Mouse (Mus musculus) hindbrain, embryonic 11.5 days (tissue): ENCODE data around the gene Rasa2. TPM values are rescaled to one million over a fixed set of nuclear protein-coding genes. Genes with fewer than 3 reads are reported as not detected.

Experiments used
- ATAC-seq: fragments of 200-750 bp; cut with Nextera tagmentation; 2 replicates; pipeline ENCODE4 v1.8.0; 2017; ENCODE audit warnings: mild to moderate bottlenecking, moderate TSS enrichment, moderate library complexity; ENCODE audit not compliant: low FRiP score
- DNase-seq: peaks from one replicate; pipeline ENCODE4 v3.0.0-alpha.2; 2015; ENCODE audit warnings: low spot score
- H3K27ac ChIP-seq: fragments of 300-500 bp; sonication (generic); 2 replicates; pipeline ENCODE4 v1.5.1; 2014; ENCODE audit warnings: mild to moderate bottlenecking, low read depth, low read length
- H3K27me3 ChIP-seq: fragments of 300-500 bp; sonication (generic); 2 replicates; pipeline ENCODE4 v1.6.1; 2014; ENCODE audit warnings: mild to moderate bottlenecking, low read length, moderate library complexity, mixed read lengths; ENCODE audit not compliant: control insufficient read depth, insufficient read depth
- H3K36me3 ChIP-seq: fragments of 300-500 bp; sonication (generic); 2 replicates; pipeline ENCODE4 v1.6.1; 2014; ENCODE audit warnings: mild to moderate bottlenecking, low read length, moderate library complexity, mixed read lengths; ENCODE audit not compliant: control insufficient read depth, insufficient read depth
- H3K4me1 ChIP-seq: fragments of 300-500 bp; sonication (generic); replicated peaks from 2 replicates; pipeline ENCODE4 v1.6.1; 2014; ENCODE audit warnings: low read length, mixed read lengths; ENCODE audit not compliant: control insufficient read depth, insufficient read depth
- H3K4me2 ChIP-seq: fragments of 300-500 bp; sonication (generic); replicated peaks from 2 replicates; pipeline ENCODE4 v1.6.1; 2014; ENCODE audit warnings: mild to moderate bottlenecking, low read depth, low read length
- H3K4me3 ChIP-seq: fragments of 300-500 bp; sonication (generic); 2 replicates; pipeline ENCODE4 v1.5.1; 2014; ENCODE audit warnings: low read depth, low read length
- H3K9ac ChIP-seq: fragments of 300-500 bp; sonication (generic); 2 replicates; pipeline ENCODE4 v1.6.1; 2014; ENCODE audit warnings: low read depth, low read length
- H3K9me3 ChIP-seq: fragments of 300-500 bp; sonication (generic); 2 replicates; pipeline ENCODE4 v1.6.1; 2016; ENCODE audit warnings: low read length; ENCODE audit not compliant: control insufficient read depth
- WGBS: fragments of 180-500 bp; shearing (Covaris S2); extraction: QIAGEN DNeasy Blood & Tissue Kit; methylation state at CpG from one replicate; pipeline ENCODE4 v1.1.7; 2014; 5-methylcytosine and 5-hydroxymethylcytosine counted together
- polyA plus RNA-seq: library from polyadenylated mRNA; unstranded; fragments of >200 nt; fragmentation: Nextera tagmentation; extraction: Ambion mirVana; gene quantifications from 2 replicates; pipeline ENCODE4 v1.2.1, GENCODE M21; 2014

The Rasa2 gene
- polyA plus RNA-seq, 1 experiment from 2014 or later = 16.4 TPM

GRCm38 (mm10) chr9:96583496-96583895, 47.9 kb downstream of the Rasa2 start:
- H3K4me2 ChIP-seq = no peak overlapping the region
- ATAC-seq = no peak
- WGBS = 91% methylated on average over 2 of the region's 2 CpGs

GRCm38 (mm10) chr9:96583076-96583475, 48.3 kb downstream of the Rasa2 start:
- no peak overlapping the region for H3K9ac ChIP-seq
- ATAC-seq = no peak
- H3K36me3 ChIP-seq = no peaks in the 10 kb centered on the region
- no peaks in the 10 kb centered on the region for H3K4me1 ChIP-seq
- no peak overlapping the region for H3K4me2 ChIP-seq
- DNase-seq = no peak
- no peak overlapping the region for H3K4me3 ChIP-seq
- H3K27ac ChIP-seq = no peak overlapping the region
- H3K27me3 ChIP-seq = no peaks in the 10 kb centered on the region
- WGBS = 86% methylated on average over 2 of the region's 2 CpGs
- no peaks in the 10 kb centered on the region for H3K9me3 ChIP-seq

More at GRCm38 (mm10) chr9:96583496-96583895, 47.9 kb downstream of the Rasa2 start:
- Histone ChIP-seq H3K27ac (no peak overlapping the region), H3K36me3 (no peaks in the 10 kb centered on the region), H3K9me3 (no peaks in the 10 kb centered on the region), H3K4me3 (no peak overlapping the region), H3K9ac (no peak overlapping the region), H3K27me3 (no peaks in the 10 kb centered on the region), H3K4me1 (no peaks in the 10 kb centered on the region)
- no peak for DNase-seq

GRCm38 (mm10) chr9:96578190-96578589, 53.2 kb downstream of the Rasa2 start:
- H3K36me3 ChIP-seq = no peaks in the 10 kb centered on the region
- DNase-seq (no peak), ATAC-seq (no peak)
- 89% methylated on average over 4 of the region's 4 CpGs for WGBS
- H3K4me1 ChIP-seq = no peaks in the 10 kb centered on the region
- H3K27ac ChIP-seq = no peak overlapping the region
- no peaks in the 10 kb centered on the region for H3K9me3 ChIP-seq
- H3K4me3 ChIP-seq = no peak overlapping the region
- no peak overlapping the region for H3K4me2 ChIP-seq
- no peaks in the 10 kb centered on the region for H3K27me3 ChIP-seq
- H3K9ac ChIP-seq = no peak overlapping the region

GRCm38 (mm10) chr9:96577674-96578073, 53.7 kb downstream of the Rasa2 start:
- Histone ChIP-seq H3K4me3 (no peak overlapping the region), H3K9ac (no peak overlapping the region), H3K27me3 (no peaks in the 10 kb centered on the region), H3K9me3 (no peaks in the 10 kb centered on the region), H3K4me2 (no peak overlapping the region), H3K4me1 (no peaks in the 10 kb centered on the region), H3K36me3 (no peaks in the 10 kb centered on the region), H3K27ac (no peak overlapping the region)
- WGBS = 78% methylated on average over 6 of the region's 6 CpGs
- ATAC-seq (no peak), DNase-seq (no peak)

- Histone ChIP-seq H3K9me3 (no peaks in the 10 kb centered on the region), H3K27ac (no peak overlapping the region), H3K4me2 (no peak overlapping the region), H3K9ac (no peak overlapping the region), H3K36me3 (no peaks in the 10 kb centered on the region), H3K27me3 (no peaks in the 10 kb centered on the region), H3K4me3 (no peak overlapping the region), H3K4me1 (no peaks in the 10 kb centered on the region)
- 19% methylated on average over 1 of the region's 1 CpGs for WGBS
- DNase-seq (peak; percentile 18), ATAC-seq (no peak)
Measured at GRCm38 (mm10) chr9:96573252-96573651, 58.2 kb downstream of the Rasa2 start.

GRCm38 (mm10) chr9:96572754-96573153, 58.7 kb downstream of the Rasa2 start:
- DNase-seq = no peak
- no peak for ATAC-seq
- H3K27ac ChIP-seq = no peak overlapping the region
- no peaks in the 10 kb centered on the region for H3K36me3 ChIP-seq
- H3K4me3 ChIP-seq = no peak overlapping the region
- H3K9ac ChIP-seq = no peak overlapping the region
- 89% methylated on average over 9 of the region's 9 CpGs for WGBS
- H3K9me3 ChIP-seq = no peaks in the 10 kb centered on the region
- no peaks in the 10 kb centered on the region for H3K4me1 ChIP-seq
- H3K4me2 ChIP-seq = no peak overlapping the region
- H3K27me3 ChIP-seq = no peaks in the 10 kb centered on the region

- DNase-seq (no peak), ATAC-seq (no peak)
- Histone ChIP-seq H3K4me2 (no peak overlapping the region), H3K9ac (no peak overlapping the region), H3K9me3 (no peaks in the 10 kb centered on the region), H3K4me1 (no peaks in the 10 kb centered on the region), H3K36me3 (0 out of 2 replicates have a peak, but pooled peaks cover 2% of the 10 kb centered on the region), H3K27me3 (no peaks in the 10 kb centered on the region), H3K4me3 (no peak overlapping the region), H3K27ac (no peak overlapping the region)
- WGBS = 89% methylated on average over 8 of the region's 8 CpGs
Measured at GRCm38 (mm10) chr9:96566470-96566996, 64.9 kb downstream of the Rasa2 start.

GRCm38 (mm10) chr9:96563501-96563900, 67.9 kb downstream of the Rasa2 start:
- no peaks in the 10 kb centered on the region for H3K9me3 ChIP-seq
- no peak overlapping the region for H3K9ac ChIP-seq
- no peak for DNase-seq
- no peak for ATAC-seq
- H3K4me1 ChIP-seq = no peaks in the 10 kb centered on the region
- no peak overlapping the region for H3K27ac ChIP-seq
- 0 out of 2 replicates have a peak, but pooled peaks cover 2% of the 10 kb centered on the region for H3K36me3 ChIP-seq
- no peak overlapping the region for H3K4me2 ChIP-seq
- H3K4me3 ChIP-seq = no peak overlapping the region
- 96% methylated on average over 4 of the region's 4 CpGs for WGBS
- H3K27me3 ChIP-seq = no peaks in the 10 kb centered on the region

GRCm38 (mm10) chr9:96559148-96559547, 72.3 kb downstream of the Rasa2 start:
- Histone ChIP-seq H3K4me3 (no peak overlapping the region), H3K4me2 (no peak overlapping the region), H3K36me3 (0 out of 2 replicates have a peak, but pooled peaks cover 2% of the 10 kb centered on the region), H3K4me1 (no peaks in the 10 kb centered on the region), H3K9me3 (no peaks in the 10 kb centered on the region), H3K27me3 (no peaks in the 10 kb centered on the region), H3K9ac (no peak overlapping the region), H3K27ac (no peak overlapping the region)
- ATAC-seq (no peak), DNase-seq (no peak)
- WGBS = 93% methylated on average over 6 of the region's 6 CpGs
